24 mouse cellular contexts compared by ENCODE assay signal in genomic region chr13:49017375-49017774, GRCm38 (mm10).
"Had no signal": no experiment of that assay in that cellular context is flagged by ENCODE, and none has a peak within 500 bp of the region (broad histone marks: within the 10 kb centered on the region; RNA-seq: fewer than 3 reads in every experiment).

No protein-coding gene starts in this region.

- DNase-seq: gastrocnemius, postnatal 14 days; gastrocnemius, postnatal 36 days; heart, adult 11 months; heart, adult 2 months; heart, postnatal 14 days; heart, postnatal 36 days; kidney, adult 11 months; kidney, adult 2 months; kidney, adult 9 months; kidney, postnatal 14 days; kidney, postnatal 36 days; layer of hippocampus, adult 9-11 months; layer of hippocampus, postnatal 36 days; left cerebral cortex, postnatal 4 days had no signal

- H3K27ac ChIP-seq: heart, adult 2 months; hindbrain, embryonic 13.5 days; kidney, postnatal 0 days; liver, embryonic 12.5 days; liver, embryonic 14.5 days had no signal

- H3K4me3 ChIP-seq: heart, adult 2 months; heart, embryonic 13.5 days; heart, embryonic 15.5 days; hindbrain, embryonic 13.5 days; hindbrain, embryonic 15.5 days; kidney, embryonic 15.5 days; limb, embryonic 13.5 days; limb, embryonic 15.5 days; liver, embryonic 12.5 days had no signal
